Mouse (Mus musculus) lung, postnatal 14 days (tissue): ENCODE measurements around the gene Tmeff1.
"Not testable (repeated sequence)": the region's sequence is repeated elsewhere in the genome, so short reads cannot be mapped to it uniquely, and the experiment has no call there.

Experiments
- DNase-seq: peaks from one replicate; pipeline ENCODE4 v3.0.0; 2021

Gene Tmeff1

DNA sequence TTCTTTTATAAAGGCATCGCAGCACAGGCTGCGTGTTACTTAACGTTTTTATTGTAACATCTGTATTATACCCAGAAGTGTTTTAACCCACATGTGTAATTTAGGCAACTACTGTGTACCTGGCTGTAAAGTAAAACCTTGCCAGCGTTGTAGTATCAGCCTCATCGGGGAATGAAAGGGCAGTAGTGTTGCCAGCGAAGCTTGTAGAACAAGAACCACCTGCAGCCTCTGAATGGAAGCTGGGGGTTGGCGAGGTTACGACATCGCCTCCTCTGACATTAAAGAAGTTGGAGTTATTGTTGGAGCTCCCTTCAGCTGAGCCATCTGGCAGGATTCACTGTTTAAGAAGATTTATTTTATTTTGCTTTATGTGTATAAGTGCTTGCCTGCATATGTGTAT is 40.9 kb downstream of the Tmeff1 start:
- DNase-seq = no peak

DNA sequence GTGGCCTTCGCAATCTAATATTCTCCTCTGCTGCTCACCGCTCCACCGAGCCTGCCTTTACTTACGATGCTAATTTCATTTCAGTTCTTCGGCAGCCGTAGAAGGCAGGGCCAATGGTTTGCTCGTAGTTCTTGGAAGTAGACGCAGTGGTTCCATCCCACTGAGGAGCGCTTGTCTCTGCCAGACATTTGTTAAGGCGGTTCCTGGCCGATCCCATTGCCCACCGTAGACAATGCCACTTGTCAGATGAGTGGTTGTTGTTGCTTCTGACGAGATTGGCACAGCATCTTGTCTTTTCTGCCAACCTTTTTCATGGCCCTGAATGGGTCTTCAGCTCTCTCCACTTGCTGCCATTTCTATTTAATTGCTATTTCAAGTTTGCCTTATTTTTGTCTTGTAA is 44.5 kb downstream of the Tmeff1 start:
- DNase-seq = no peak

- DNase-seq = no peak
These were observed 48.6 kb downstream of the Tmeff1 start for GRCm38 (mm10) chr4:48633529-48633928.

- peak; percentile 30 for DNase-seq
These were observed 49.1 kb downstream of the Tmeff1 start for GRCm38 (mm10) chr4:48634058-48634457.

- no peak for DNase-seq
These were observed 51.9 kb downstream of the Tmeff1 start for GRCm38 (mm10) chr4:48636831-48637230.

DNA sequence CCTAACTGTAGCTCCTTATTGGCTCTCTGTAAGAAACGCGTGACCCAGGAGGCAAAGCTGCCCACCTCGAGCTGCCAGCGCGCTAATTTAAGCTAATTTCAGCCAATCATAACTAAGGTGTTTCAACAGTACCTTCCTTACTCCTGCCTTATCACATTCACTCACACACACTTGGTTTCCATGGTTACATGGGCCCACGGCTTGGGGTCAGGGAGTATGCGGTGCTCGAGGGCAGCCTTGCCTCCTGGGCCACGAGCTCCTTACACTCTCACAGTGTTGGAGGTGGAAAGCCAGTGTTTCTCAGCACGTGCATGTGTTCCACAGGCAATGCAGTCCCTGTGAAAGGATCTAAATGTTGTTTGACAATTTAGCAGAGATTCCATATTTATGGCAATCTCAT is 53.2 kb downstream of the Tmeff1 start:
- DNase-seq = no peak

GRCm38 (mm10) chr4:48639503-48639902 is 54.5 kb downstream of the Tmeff1 start:
- DNase-seq = no peak

- no peak for DNase-seq
These were observed 58.8 kb downstream of the Tmeff1 start for GRCm38 (mm10) chr4:48643801-48644200.

DNA sequence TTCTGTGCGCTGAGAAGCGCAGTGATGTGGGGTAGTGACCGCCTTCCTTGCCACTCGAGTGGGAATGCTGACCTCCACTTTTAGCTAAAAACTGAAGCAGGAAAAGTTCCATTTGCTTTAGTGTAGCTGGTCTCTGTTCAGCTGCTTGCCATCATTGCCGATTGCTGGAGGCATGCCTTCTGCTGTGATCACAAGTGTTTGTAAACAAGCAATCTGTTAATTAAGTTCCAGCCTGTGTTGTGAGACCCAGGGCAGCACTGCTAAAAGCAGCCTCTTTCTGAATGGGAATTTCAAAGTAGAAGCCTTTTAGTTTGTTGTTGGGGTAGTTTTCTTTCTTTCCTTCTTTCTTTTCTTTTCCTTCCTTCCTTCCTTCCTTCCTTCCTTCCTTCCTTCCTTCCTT is 61.2 kb downstream of the Tmeff1 start:
- DNase-seq = no peak

- no peak for DNase-seq
These were observed 65.8 kb downstream of the Tmeff1 start for GRCm38 (mm10) chr4:48650617-48651360.

DNA sequence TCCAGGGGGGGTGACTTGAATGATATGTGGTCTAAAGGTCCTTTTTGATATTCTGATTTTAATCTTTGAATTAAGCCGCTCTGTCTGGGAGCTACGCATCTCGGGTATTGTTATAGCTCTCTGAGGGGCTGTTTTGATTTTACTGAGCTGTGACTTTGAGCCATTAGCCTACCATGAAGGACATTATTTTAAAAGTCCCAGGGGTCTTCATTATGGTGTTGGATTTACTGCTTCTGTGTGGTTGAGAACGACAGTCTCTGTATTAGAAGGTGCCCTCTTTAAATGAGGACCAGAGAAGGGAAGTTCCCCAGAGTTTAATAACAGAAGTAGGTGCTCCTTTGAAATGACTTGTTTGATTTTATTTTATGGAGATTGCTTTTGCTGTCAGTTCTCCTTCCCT is 69.1 kb downstream of the Tmeff1 start:
- no peak for DNase-seq

- DNase-seq = no peak
These were observed 71.6 kb downstream of the Tmeff1 start for GRCm38 (mm10) chr4:48656530-48656929.

DNA sequence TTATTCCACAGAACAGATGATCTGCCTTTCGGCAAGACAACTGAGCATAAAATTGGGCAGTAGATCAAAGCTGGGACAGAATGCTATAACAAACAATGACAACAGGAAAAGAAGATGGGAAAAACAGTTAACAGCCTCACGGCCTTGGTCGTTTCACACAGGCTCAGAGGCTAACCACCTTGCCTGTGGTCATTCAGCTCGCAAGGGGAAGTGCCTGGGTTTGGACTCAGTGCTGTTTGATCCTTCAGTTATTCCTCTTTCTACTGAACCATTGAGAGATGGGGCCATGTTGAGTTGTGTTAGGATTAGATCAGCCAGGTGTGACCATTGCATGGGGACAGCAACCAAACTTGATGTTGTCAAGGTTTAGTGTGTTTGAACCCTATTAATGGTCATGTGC is 75.2 kb downstream of the Tmeff1 start:
- no peak for DNase-seq

- DNase-seq = no peak
These were observed 75.9 kb downstream of the Tmeff1 start for GRCm38 (mm10) chr4:48660619-48661575.

GRCm38 (mm10) chr4:48663271-48663670 is 78.3 kb downstream of the Tmeff1 start, which contains the start of gene Cavin4:
Gene Cavin4 (plus strand): TSS chr4:48663514.
- DNase-seq = no peak

DNA sequence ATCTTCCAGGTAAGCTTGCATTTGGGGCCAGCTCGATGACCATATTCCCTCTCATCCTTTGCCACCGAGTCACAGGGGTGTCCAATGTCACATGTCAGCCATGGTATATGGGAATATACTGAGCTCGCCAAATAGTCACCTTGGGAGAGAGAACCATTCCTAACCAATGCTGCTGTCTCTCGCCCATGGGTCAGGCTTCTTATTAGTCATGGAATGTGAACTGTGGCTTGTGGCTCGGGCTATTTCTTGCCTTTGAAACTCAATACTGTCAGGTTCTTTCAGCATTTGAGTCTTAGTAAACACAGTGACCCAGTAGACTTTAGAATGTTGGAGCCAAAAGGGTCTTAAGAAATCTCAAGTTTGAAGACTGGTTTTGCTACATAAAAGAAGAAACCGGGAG is 79.0 kb downstream of the Tmeff1 start:
- DNase-seq = no peak

- no peak for DNase-seq
These were observed 82.3 kb downstream of the Tmeff1 start for GRCm38 (mm10) chr4:48667279-48667678.

GRCm38 (mm10) chr4:48672915-48673314 is 87.9 kb downstream of the Tmeff1 start:
- no peak for DNase-seq

DNA sequence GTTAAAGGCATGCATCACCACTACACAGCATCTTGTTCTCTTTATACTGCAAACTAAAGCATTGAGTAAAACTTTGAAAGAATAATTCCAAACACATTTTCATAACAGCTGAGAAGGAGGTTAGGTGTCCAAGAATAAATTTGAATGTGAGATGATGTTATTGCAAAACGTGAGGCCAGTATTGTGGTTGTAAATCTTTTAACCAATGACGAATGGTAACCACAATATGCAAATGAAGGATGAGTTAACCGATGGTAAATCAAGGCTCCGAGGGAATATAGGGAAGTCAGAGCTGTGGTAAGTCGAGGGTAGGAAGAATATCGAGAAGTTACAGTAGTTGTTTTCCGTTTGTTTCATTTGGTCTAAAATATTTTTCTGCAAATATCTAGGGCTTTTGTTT is 89.4 kb downstream of the Tmeff1 start:
- DNase-seq = no peak

GRCm38 (mm10) chr4:48676570-48677185 is 91.7 kb downstream of the Tmeff1 start:
- DNase-seq = no peak

DNA sequence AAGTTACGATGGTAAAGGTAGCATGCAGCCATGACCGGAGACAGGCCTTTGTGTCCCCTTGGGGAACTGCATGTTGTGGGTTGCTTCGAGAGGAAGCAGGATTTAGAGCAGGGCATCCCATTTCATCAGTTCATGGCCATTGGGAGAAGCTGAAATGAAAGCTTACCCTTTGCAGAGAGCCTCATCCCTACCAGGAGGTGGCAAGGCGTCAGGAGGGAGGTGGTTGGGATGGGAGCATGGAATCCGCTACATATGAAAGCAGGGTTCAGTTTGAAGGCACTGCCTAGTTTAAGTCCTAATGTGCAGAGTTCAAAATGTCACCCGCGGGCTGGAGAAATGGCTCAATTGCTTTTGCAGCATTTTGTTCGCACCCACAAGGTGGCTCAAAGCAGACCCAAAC is 92.3 kb downstream of the Tmeff1 start:
- no peak for DNase-seq

DNA sequence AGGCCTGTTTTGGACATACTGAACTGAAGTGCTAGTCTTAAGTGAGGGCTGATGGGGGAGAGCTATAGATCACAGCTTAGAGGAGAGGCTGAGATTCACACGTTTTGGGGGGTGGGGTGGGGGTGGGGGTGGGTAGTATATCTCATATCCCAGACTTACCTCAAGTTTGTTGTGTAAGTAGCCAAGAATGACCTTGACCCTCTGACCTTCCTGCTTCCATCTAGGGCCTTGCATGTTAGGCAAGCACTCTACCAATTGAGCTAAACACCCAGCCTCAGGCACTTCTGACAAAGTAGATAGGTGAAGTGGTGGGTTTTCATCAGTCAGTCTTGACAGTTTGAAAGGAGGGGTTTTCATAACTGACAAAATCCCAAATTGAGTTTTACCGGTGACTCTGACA is 92.8 kb downstream of the Tmeff1 start:
- DNase-seq = no peak

DNA sequence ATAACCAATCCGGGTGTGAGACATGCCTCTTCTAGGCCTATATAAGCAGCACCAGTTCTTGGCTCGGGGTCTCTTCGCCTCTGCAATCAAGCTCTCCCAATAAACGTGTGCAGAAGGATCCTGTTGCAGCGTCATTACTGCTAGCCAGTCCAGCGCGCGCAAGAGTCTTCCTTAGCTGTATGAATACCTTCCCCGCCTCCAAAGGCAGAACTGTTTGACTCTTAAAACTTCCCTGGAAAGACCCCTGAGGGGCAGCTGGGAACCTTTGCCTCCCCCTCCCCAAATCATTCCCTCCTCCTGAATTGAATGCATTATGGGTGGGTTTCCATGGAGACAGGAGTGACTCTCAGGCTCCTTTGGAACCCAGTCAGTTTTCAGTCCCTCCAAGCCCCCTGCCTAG is 93.8 kb downstream of the Tmeff1 start:
- no peak for DNase-seq

GRCm38 (mm10) chr4:48679728-48680127 is 94.8 kb downstream of the Tmeff1 start:
- DNase-seq = not testable (repeated sequence)
